34 mouse cellular contexts compared by ENCODE assay signal in the genomic region with DNA sequence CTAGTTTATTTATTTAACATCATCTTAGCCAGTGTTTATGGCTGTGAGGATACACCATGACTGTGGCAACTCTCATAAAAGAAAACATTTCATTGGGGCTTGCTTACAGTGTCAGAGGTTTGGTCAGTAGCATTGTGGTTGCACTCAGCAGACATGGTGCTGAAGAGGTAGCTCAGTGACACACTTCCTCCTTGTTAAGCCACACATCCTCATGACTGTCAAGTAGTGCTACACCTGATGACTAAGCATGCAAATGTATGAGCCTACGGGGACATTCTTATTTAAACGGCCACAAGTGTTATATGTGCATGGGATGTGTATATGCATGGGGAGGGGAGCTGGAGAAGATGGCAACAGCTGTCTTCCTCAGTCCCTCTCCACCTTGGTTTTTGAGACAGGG. TPM values are rescaled to one million over a fixed set of nuclear protein-coding genes. Genes with fewer than 3 reads are reported as not detected.
DNase-seq lines count a peak whose midpoint lies in the region; ATAC-seq and TF ChIP-seq lines count a peak whose summit lies in the region.
"Had no signal": no experiment of that assay in that cellular context is flagged by ENCODE, and none has a peak within 500 bp of the region (broad histone marks: within the 10 kb centered on the region; RNA-seq: fewer than 3 reads in every experiment).

No protein-coding gene starts in this region.

- no peak for TF ChIP-seq CTCF in lung, postnatal 0 days (IDR thresholded peaks at IDR 0.05)

- no peak overlapping the region for H3K27ac ChIP-seq in lung, postnatal 0 days (ENCODE audit: low read length)
- no peak overlapping the region for H3K27ac ChIP-seq in midbrain, embryonic 15.5 days
- no peak overlapping the region for H3K27ac ChIP-seq in limb, embryonic 10.5 days
- no peak overlapping the region for H3K27ac ChIP-seq in hindbrain, embryonic 16.5 days (ENCODE audit: low read depth, low read length)
- H3K27ac ChIP-seq: embryonic facial prominence, embryonic 10.5 days; embryonic facial prominence, embryonic 15.5 days; forebrain, embryonic 13.5 days; kidney, embryonic 15.5 days; layer of hippocampus, adult 2 months; left cerebral cortex, adult 2 months; limb, embryonic 13.5 days; lung, embryonic 15.5 days; midbrain, embryonic 10.5 days; neural tube, embryonic 13.5 days; stomach, postnatal 0 days had no signal

- no peaks in the 10 kb centered on the region; the same call in 1 of the 2 replicates for H3K4me1 ChIP-seq in lung, postnatal 0 days (ENCODE audit: insufficient read depth, low read depth, low read length)
- no peaks in the 10 kb centered on the region for H3K4me1 ChIP-seq in midbrain, embryonic 15.5 days
- H3K4me1 ChIP-seq in limb, embryonic 10.5 days = no peaks in the 10 kb centered on the region
- no peaks in the 10 kb centered on the region for H3K4me1 ChIP-seq in hindbrain, embryonic 16.5 days (ENCODE audit: control insufficient read depth, insufficient read depth, low read depth, low read length)
- H3K4me1 ChIP-seq: embryonic facial prominence, embryonic 15.5 days; forebrain, embryonic 13.5 days; neural tube, embryonic 13.5 days had no signal

- DNase-seq in lung, postnatal 0 days (ENCODE audit: low spot score) = peak; percentile 74
- no peak for DNase-seq in lung, postnatal 4 days
- no peak for DNase-seq in limb, embryonic 10.5 days (ENCODE audit: low spot score)
- no peak for DNase-seq in kidney, adult 9 months
- DNase-seq: adrenal gland, postnatal 36 days; cerebellum, adult 18-20 months; cerebellum, postnatal 14 days; gastrocnemius, postnatal 10 days; heart, postnatal 14 days; kidney, adult 11 months; kidney, postnatal 36 days; lung, postnatal 36 days; thymus, adult 2 months; thymus, postnatal 36 days had no signal

- no peaks in the 10 kb centered on the region for H3K9me3 ChIP-seq in lung, postnatal 0 days (ENCODE audit: low read length)
- H3K9me3 ChIP-seq in midbrain, embryonic 15.5 days = no peaks in the 10 kb centered on the region
- H3K9me3 ChIP-seq in limb, embryonic 10.5 days (replicated peaks) = no peaks in the 10 kb centered on the region
- H3K9me3 ChIP-seq in hindbrain, embryonic 16.5 days (ENCODE audit: control insufficient read depth, low read length) = no peaks in the 10 kb centered on the region
- H3K9me3 ChIP-seq: embryonic facial prominence, embryonic 10.5 days; embryonic facial prominence, embryonic 15.5 days; forebrain, embryonic 13.5 days; G1E; kidney, embryonic 15.5 days; limb, embryonic 13.5 days; lung, embryonic 15.5 days; midbrain, embryonic 10.5 days; neural tube, embryonic 13.5 days had no signal

- no peak overlapping the region for H3K4me3 ChIP-seq in lung, postnatal 0 days (ENCODE audit: low read depth, low read length)
- no peak overlapping the region for H3K4me3 ChIP-seq in midbrain, embryonic 15.5 days
- H3K4me3 ChIP-seq in limb, embryonic 10.5 days = no peak overlapping the region
- no peak overlapping the region for H3K4me3 ChIP-seq in hindbrain, embryonic 16.5 days (ENCODE audit: low read length)
- H3K4me3 ChIP-seq: embryonic facial prominence, embryonic 10.5 days; embryonic facial prominence, embryonic 15.5 days; forebrain, embryonic 13.5 days; kidney, embryonic 15.5 days; layer of hippocampus, adult 2 months; left cerebral cortex, adult 2 months; limb, embryonic 13.5 days; lung, embryonic 15.5 days; midbrain, embryonic 10.5 days; myocyte; neural tube, embryonic 13.5 days had no signal

- H3K36me3 ChIP-seq in lung, postnatal 0 days (ENCODE audit: insufficient read depth, low read length) = no peaks in the 10 kb centered on the region
- H3K36me3 ChIP-seq in midbrain, embryonic 15.5 days (replicated peaks) = no peaks in the 10 kb centered on the region
- H3K36me3 ChIP-seq in limb, embryonic 10.5 days = no peaks in the 10 kb centered on the region
- H3K36me3 ChIP-seq in hindbrain, embryonic 16.5 days (ENCODE audit: control insufficient read depth, insufficient read depth, low read length) = no peaks in the 10 kb centered on the region
- H3K36me3 ChIP-seq: embryonic facial prominence, embryonic 10.5 days; embryonic facial prominence, embryonic 15.5 days; G1E; kidney, embryonic 15.5 days; limb, embryonic 13.5 days; lung, embryonic 15.5 days; midbrain, embryonic 10.5 days; neural tube, embryonic 13.5 days had no signal

- peak; percentile 64 for ATAC-seq in lung, postnatal 0 days
- peak; percentile 80 for ATAC-seq in common myeloid progenitor, adult 5-6 weeks (replicated peaks; ENCODE audit: low read depth, poor library complexity, severe bottlenecking)
- peak; percentile 83 for ATAC-seq in megakaryocyte, adult 5-6 weeks (ENCODE audit: poor library complexity, severe bottlenecking)
- ATAC-seq in midbrain, embryonic 15.5 days (replicated peaks) = no peak
- no peak for ATAC-seq in hindbrain, embryonic 16.5 days
- ATAC-seq: forebrain, embryonic 13.5 days; midbrain, embryonic 16.5 days; Patski had no signal

- no peak for TF ChIP-seq EP300 in lung, postnatal 0 days (IDR thresholded peaks at IDR 0.05)

- 60% methylated on average over 2 of the region's 2 CpGs for WGBS in lung, postnatal 0 days
- WGBS in midbrain, embryonic 15.5 days = 100% methylated on average over 2 of the region's 2 CpGs
- WGBS in limb, embryonic 10.5 days = 93% methylated on average over 2 of the region's 2 CpGs
- WGBS in hindbrain, embryonic 16.5 days = 85% methylated on average over 2 of the region's 2 CpGs

- no peak overlapping the region for H3K9ac ChIP-seq in lung, postnatal 0 days (replicated peaks; ENCODE audit: low read depth)
- H3K9ac ChIP-seq in midbrain, embryonic 15.5 days = no peak overlapping the region
- no peak overlapping the region for H3K9ac ChIP-seq in hindbrain, embryonic 16.5 days (ENCODE audit: low read depth, low read length)
- H3K9ac ChIP-seq: embryonic facial prominence, embryonic 15.5 days; forebrain, embryonic 13.5 days; kidney, embryonic 15.5 days; limb, embryonic 13.5 days; lung, embryonic 15.5 days; neural tube, embryonic 13.5 days had no signal

- H3K27me3 ChIP-seq in lung, postnatal 0 days (replicated peaks; ENCODE audit: insufficient read depth, low read length) = no peaks in the 10 kb centered on the region
- H3K27me3 ChIP-seq in midbrain, embryonic 15.5 days (replicated peaks) = no peaks in the 10 kb centered on the region
- no peaks in the 10 kb centered on the region for H3K27me3 ChIP-seq in limb, embryonic 10.5 days (ENCODE audit: low read depth, poor library complexity, severe bottlenecking)
- H3K27me3 ChIP-seq in hindbrain, embryonic 16.5 days (replicated peaks; ENCODE audit: control insufficient read depth, insufficient read depth, low read length) = no peaks in the 10 kb centered on the region
- H3K27me3 ChIP-seq: forebrain, embryonic 13.5 days; kidney, embryonic 15.5 days; limb, embryonic 13.5 days; lung, embryonic 15.5 days; neural tube, embryonic 13.5 days; Patski had no signal

- no peak overlapping the region for H3K4me2 ChIP-seq in lung, postnatal 0 days (replicated peaks; ENCODE audit: low read depth, low read length)
- H3K4me2 ChIP-seq in midbrain, embryonic 15.5 days = no peak overlapping the region
- H3K4me2 ChIP-seq in hindbrain, embryonic 16.5 days (ENCODE audit: low read length) = no peak overlapping the region
- H3K4me2 ChIP-seq: embryonic facial prominence, embryonic 15.5 days; forebrain, embryonic 13.5 days; kidney, embryonic 15.5 days; limb, embryonic 13.5 days; liver, embryonic 11.5 days; lung, embryonic 15.5 days; neural tube, embryonic 13.5 days had no signal

RNA-seq across cellular contexts. Expression of a gene that starts 30.8 kb away (rescaled TPM):
- 2.1 and 2.3 TPM in 2 replicates for polyA plus RNA-seq in lung, postnatal 0 days (2015; fragmentation: Nextera tagmentation; extraction: Ambion mirVana)
- total RNA-seq in common myeloid progenitor, adult 5-6 weeks (2017) = 2.1 and 2.8 TPM in 2 replicates
- 0.07 and 0.14 TPM in 2 replicates for total RNA-seq in megakaryocyte, adult 5-6 weeks (2015)
- total RNA-seq in megakaryocyte, adult 5-6 weeks (2017) = 0.28 and 0.70 TPM in 2 replicates
- 17.6 and 19.1 TPM in 2 replicates for polyA plus RNA-seq in midbrain, embryonic 15.5 days (2015; fragmentation: Nextera tagmentation; extraction: Ambion mirVana)
- 2.3 and 2.5 TPM in 2 replicates for polyA plus RNA-seq in limb, embryonic 10.5 days (2016; fragmentation: Nextera tagmentation; extraction: Ambion mirVana)
- polyA plus RNA-seq in hindbrain, embryonic 16.5 days (2015; fragmentation: Nextera tagmentation; extraction: Ambion mirVana) = 17.8 and 18.2 TPM in 2 replicates
- polyA plus RNA-seq: G1E had no signal

RNA-seq across cellular contexts. Expression of a gene that starts 54.2 kb away (rescaled TPM):
- 30.5 TPM in 2 replicates for polyA plus RNA-seq in lung, postnatal 0 days (2015; fragmentation: Nextera tagmentation; extraction: Ambion mirVana)
- total RNA-seq in common myeloid progenitor, adult 5-6 weeks (2017) = 37.5 and 43.5 TPM in 2 replicates
- total RNA-seq in megakaryocyte, adult 5-6 weeks (2015) = 21.2 and 25.8 TPM in 2 replicates
- total RNA-seq in megakaryocyte, adult 5-6 weeks (2017) = 46.9 and 47.5 TPM in 2 replicates
- 11.9 and 14.1 TPM in 2 replicates for polyA plus RNA-seq in midbrain, embryonic 15.5 days (2015; fragmentation: Nextera tagmentation; extraction: Ambion mirVana)
- polyA plus RNA-seq in limb, embryonic 10.5 days (2016; fragmentation: Nextera tagmentation; extraction: Ambion mirVana) = 13.5 and 13.6 TPM in 2 replicates
- 8.0 and 8.9 TPM in 2 replicates for polyA plus RNA-seq in hindbrain, embryonic 16.5 days (2015; fragmentation: Nextera tagmentation; extraction: Ambion mirVana)
- polyA plus RNA-seq: G1E had no signal

RNA-seq across cellular contexts. Expression of a gene that starts 59.4 kb away (rescaled TPM):
- polyA plus RNA-seq in lung, postnatal 0 days (2015; fragmentation: Nextera tagmentation; extraction: Ambion mirVana) = 7.0 and 9.5 TPM in 2 replicates
- 12.6 and 13.5 TPM in 2 replicates for total RNA-seq in common myeloid progenitor, adult 5-6 weeks (2017)
- 9.7 and 10.0 TPM in 2 replicates for total RNA-seq in megakaryocyte, adult 5-6 weeks (2015)
- total RNA-seq in megakaryocyte, adult 5-6 weeks (2017) = 9.6 and 11.3 TPM in 2 replicates
- 19.8 and 21.8 TPM in 2 replicates for polyA plus RNA-seq in midbrain, embryonic 15.5 days (2015; fragmentation: Nextera tagmentation; extraction: Ambion mirVana)
- 8.6 and 11.2 TPM in 2 replicates for polyA plus RNA-seq in limb, embryonic 10.5 days (2016; fragmentation: Nextera tagmentation; extraction: Ambion mirVana)
- 17.5 and 20.7 TPM in 2 replicates for polyA plus RNA-seq in hindbrain, embryonic 16.5 days (2015; fragmentation: Nextera tagmentation; extraction: Ambion mirVana)

Comparison
In these comparisons a context has a peak if more than half of its experiments do, and no peak if none do; other contexts are left out.
1. ATAC-seq: peak in lung, postnatal 0 days (single experiment), common myeloid progenitor, adult 5-6 weeks (single experiment) and megakaryocyte, adult 5-6 weeks (single experiment); none in midbrain, embryonic 15.5 days (single experiment) and hindbrain, embryonic 16.5 days (single experiment).